Mouse (Mus musculus): ENCODE results near the gene Sprr2b. TPM values are rescaled to one million over a fixed set of nuclear protein-coding genes. Genes with fewer than 3 reads are reported as not detected.

Gene Sprr2b
- polyA plus RNA-seq, 1 experiment: not detected

- no peaks in the 10 kb centered on the region for H3K36me3 ChIP-seq (ENCODE audit: control insufficient read depth, insufficient read depth, low read length)
- H3K27ac ChIP-seq (ENCODE audit: insufficient read depth, low read length): no peak overlapping the region
- H3K4me3 ChIP-seq (ENCODE audit: extremely low read depth, insufficient read depth, insufficient read length): no peak overlapping the region
- DNase-seq (ENCODE audit: low read depth in 1 of 2, low spot score in 2 of 2): no peak
- no peaks in the 10 kb centered on the region for H3K27me3 ChIP-seq (ENCODE audit: control insufficient read depth, insufficient read depth, low read length)
- H3K4me1 ChIP-seq (ENCODE audit: control insufficient read depth, insufficient read depth, insufficient read length): no peaks in the 10 kb centered on the region
- 86% methylated on average over 1 of the region's 1 CpGs for WGBS
- TF ChIP-seq CTCF (IDR thresholded peaks at IDR 0.05; ENCODE audit: extremely low read depth, insufficient read depth, insufficient read length, insufficient replicate concordance): no peak
- TF ChIP-seq POLR2A (IDR thresholded peaks at IDR 0.05; ENCODE audit: low read depth, low read length): no peak
Observed at GRCm38 (mm10) chr3:92307406-92307805, 9.0 kb upstream of the Sprr2b start.

GRCm38 (mm10) chr3:92317384-92317783, 964 bp downstream of the Sprr2b start:
- Histone ChIP-seq H3K27me3 (ENCODE audit: control insufficient read depth, insufficient read depth, low read length) (no peaks in the 10 kb centered on the region), H3K4me3 (ENCODE audit: extremely low read depth, insufficient read depth, insufficient read length) (no peak overlapping the region), H3K27ac (ENCODE audit: insufficient read depth, low read length) (no peak overlapping the region), H3K4me1 (ENCODE audit: control insufficient read depth, insufficient read depth, insufficient read length) (no peaks in the 10 kb centered on the region), H3K36me3 (ENCODE audit: control insufficient read depth, insufficient read depth, low read length) (no peaks in the 10 kb centered on the region)
- no peak for TF ChIP-seq POLR2A (IDR thresholded peaks at IDR 0.05; ENCODE audit: low read depth, low read length)
- TF ChIP-seq CTCF (IDR thresholded peaks at IDR 0.05; ENCODE audit: extremely low read depth, insufficient read depth, insufficient read length, insufficient replicate concordance): no peak
- 79% methylated on average over 2 of the region's 2 CpGs for WGBS
- no peak for DNase-seq (ENCODE audit: low read depth in 1 of 2, low spot score in 2 of 2)

GRCm38 (mm10) chr3:92336278-92336677, 19.9 kb downstream of the Sprr2b start:
- 78% methylated on average over 1 of the region's 1 CpGs for WGBS
- Histone ChIP-seq H3K36me3 (ENCODE audit: control insufficient read depth, insufficient read depth, low read length) (no peaks in the 10 kb centered on the region), H3K4me3 (ENCODE audit: extremely low read depth, insufficient read depth, insufficient read length) (no peak overlapping the region), H3K4me1 (ENCODE audit: control insufficient read depth, insufficient read depth, insufficient read length) (no peaks in the 10 kb centered on the region), H3K27me3 (ENCODE audit: control insufficient read depth, insufficient read depth, low read length) (no peaks in the 10 kb centered on the region), H3K27ac (ENCODE audit: insufficient read depth, low read length) (no peak overlapping the region)
- TF ChIP-seq CTCF (IDR thresholded peaks at IDR 0.05; ENCODE audit: extremely low read depth, insufficient read depth, insufficient read length, insufficient replicate concordance) (no peak), POLR2A (IDR thresholded peaks at IDR 0.05; ENCODE audit: low read depth, low read length) (no peak)
- DNase-seq (ENCODE audit: low read depth in 1 of 2, low spot score in 2 of 2): no peak

GRCm38 (mm10) chr3:92338840-92339239, 22.4 kb downstream of the Sprr2b start, which contains the start of gene Sprr2d:
Sprr2d (plus strand) TSS chr3:92339140.
- Histone ChIP-seq H3K27ac (ENCODE audit: insufficient read depth, low read length) (no peak within 1 kb of the TSS), H3K4me3 (ENCODE audit: extremely low read depth, insufficient read depth, insufficient read length) (no peak within 1 kb of the TSS), H3K4me1 (ENCODE audit: control insufficient read depth, insufficient read depth, insufficient read length) (no peaks in the 10 kb centered on the region), H3K36me3 (ENCODE audit: control insufficient read depth, insufficient read depth, low read length) (no peaks in the 10 kb centered on the region), H3K27me3 (ENCODE audit: control insufficient read depth, insufficient read depth, low read length) (no peaks in the 10 kb centered on the region)
- no peak for TF ChIP-seq POLR2A (IDR thresholded peaks at IDR 0.05; ENCODE audit: low read depth, low read length)
- WGBS: 88% methylated on average over 5 of the region's 5 CpGs
- no peak for DNase-seq (ENCODE audit: low read depth in 1 of 2, low spot score in 2 of 2)

GRCm38 (mm10) chr3:92351843-92352242, 35.4 kb downstream of the Sprr2b start, which contains the start of gene Sprr2e:
Sprr2e (plus strand) TSS chr3:92352143.
- WGBS: 80% methylated on average over 2 of the region's 2 CpGs
- Histone ChIP-seq H3K4me3 (ENCODE audit: extremely low read depth, insufficient read depth, insufficient read length) (no peak within 1 kb of the TSS), H3K27me3 (ENCODE audit: control insufficient read depth, insufficient read depth, low read length) (no peaks in the 10 kb centered on the region), H3K4me1 (ENCODE audit: control insufficient read depth, insufficient read depth, insufficient read length) (no peaks in the 10 kb centered on the region), H3K36me3 (ENCODE audit: control insufficient read depth, insufficient read depth, low read length) (no peaks in the 10 kb centered on the region), H3K27ac (ENCODE audit: insufficient read depth, low read length) (no peak within 1 kb of the TSS)
- no peak for DNase-seq (ENCODE audit: low read depth in 1 of 2, low spot score in 2 of 2)
- TF ChIP-seq POLR2A (IDR thresholded peaks at IDR 0.05; ENCODE audit: low read depth, low read length) (no peak), CTCF (IDR thresholded peaks at IDR 0.05; ENCODE audit: extremely low read depth, insufficient read depth, insufficient read length, insufficient replicate concordance) (no peak)

- H3K4me1 ChIP-seq (ENCODE audit: control insufficient read depth, insufficient read depth, insufficient read length): no peaks in the 10 kb centered on the region
- H3K4me3 ChIP-seq (ENCODE audit: extremely low read depth, insufficient read depth, insufficient read length): no peak overlapping the region
- no peak for DNase-seq (ENCODE audit: low read depth in 1 of 2, low spot score in 2 of 2)
- H3K27me3 ChIP-seq (ENCODE audit: control insufficient read depth, insufficient read depth, low read length): no peaks in the 10 kb centered on the region
- no peak overlapping the region for H3K27ac ChIP-seq (ENCODE audit: insufficient read depth, low read length)
- no peak for TF ChIP-seq CTCF (IDR thresholded peaks at IDR 0.05; ENCODE audit: extremely low read depth, insufficient read depth, insufficient read length, insufficient replicate concordance)
- TF ChIP-seq POLR2A (IDR thresholded peaks at IDR 0.05; ENCODE audit: low read depth, low read length): no peak
- H3K36me3 ChIP-seq (ENCODE audit: control insufficient read depth, insufficient read depth, low read length): no peaks in the 10 kb centered on the region
Observed at GRCm38 (mm10) chr3:92361619-92362018, 45.2 kb downstream of the Sprr2b start.

- TF ChIP-seq CTCF (IDR thresholded peaks at IDR 0.05; ENCODE audit: extremely low read depth, insufficient read depth, insufficient read length, insufficient replicate concordance) (no peak), POLR2A (IDR thresholded peaks at IDR 0.05; ENCODE audit: low read depth, low read length) (no peak)
- Histone ChIP-seq H3K4me3 (ENCODE audit: extremely low read depth, insufficient read depth, insufficient read length) (no peak within 1 kb of the TSS), H3K27ac (ENCODE audit: insufficient read depth, low read length) (no peak within 1 kb of the TSS), H3K4me1 (ENCODE audit: control insufficient read depth, insufficient read depth, insufficient read length) (no peaks in the 10 kb centered on the region), H3K36me3 (ENCODE audit: control insufficient read depth, insufficient read depth, low read length) (no peaks in the 10 kb centered on the region), H3K27me3 (ENCODE audit: control insufficient read depth, insufficient read depth, low read length) (no peaks in the 10 kb centered on the region)
- 76% methylated on average over 3 of the region's 3 CpGs for WGBS
- DNase-seq (ENCODE audit: low read depth in 1 of 2, low spot score in 2 of 2): no peak
Observed at GRCm38 (mm10) chr3:92364887-92365286, 48.5 kb downstream of the Sprr2b start, which contains the start of gene Sprr2f. Sprr2f (plus strand) TSS chr3:92365187.

Other genes with a start within 250 kb of the Sprr2b start
- 0.07 and 0.09 TPM in 2 replicates for gene Lor, start 233.5 kb upstream of the Sprr2b start, polyA plus RNA-seq (2012; rRNA removed)
- not detected in 2 replicates for gene Prr9, start 192.7 kb upstream of the Sprr2b start, polyA plus RNA-seq (2012; rRNA removed)
- not detected in 2 replicates for gene Lelp1, start 173.9 kb upstream of the Sprr2b start, polyA plus RNA-seq (2012; rRNA removed)
- not detected in 2 replicates for gene Sprr2a1, start 100.8 kb upstream of the Sprr2b start, polyA plus RNA-seq (2012; rRNA removed)
- 1.1 and 1.3 TPM in 2 replicates for gene Sprr2a2, start 100.7 kb upstream of the Sprr2b start, polyA plus RNA-seq (2012; rRNA removed)
- not detected in 2 replicates for gene Sprr2a3, start 31.2 kb upstream of the Sprr2b start, polyA plus RNA-seq (2012; rRNA removed)
- not detected in 2 replicates for gene Sprr2d, start 22.5 kb downstream of the Sprr2b start, polyA plus RNA-seq (2012; rRNA removed)
- gene Sprr2e, start 35.5 kb downstream of the Sprr2b start, polyA plus RNA-seq (2012; rRNA removed): not detected in 2 replicates
- not detected in 2 replicates for gene Sprr2f, start 48.6 kb downstream of the Sprr2b start, polyA plus RNA-seq (2012; rRNA removed)
- not detected in 2 replicates for gene Sprr2h, start 69.1 kb downstream of the Sprr2b start, polyA plus RNA-seq (2012; rRNA removed)
- not detected in 2 replicates for gene Sprr2i, start 91.4 kb downstream of the Sprr2b start, polyA plus RNA-seq (2012; rRNA removed)
- gene Sprr2j-ps, start 101.5 kb downstream of the Sprr2b start, polyA plus RNA-seq (2012; rRNA removed): not detected in 2 replicates
- 3.5 and 6.0 TPM in 2 replicates for gene Gm9774, start 112.8 kb downstream of the Sprr2b start, polyA plus RNA-seq (2012; rRNA removed)
- not detected in 2 replicates for gene Sprr2k, start 116.0 kb downstream of the Sprr2b start, polyA plus RNA-seq (2012; rRNA removed)
- gene Sprr1b, start 122.2 kb downstream of the Sprr2b start, polyA plus RNA-seq (2012; rRNA removed): not detected in 2 replicates
- not detected in 2 replicates for gene Sprr3, start 142.1 kb downstream of the Sprr2b start, polyA plus RNA-seq (2012; rRNA removed)
- gene Sprr1a, start 169.3 kb downstream of the Sprr2b start, polyA plus RNA-seq (2012; rRNA removed): 0.15 TPM in 1 of 2 replicates, not detected in the other
- gene Sprr4, start 183.9 kb downstream of the Sprr2b start, polyA plus RNA-seq (2012; rRNA removed): not detected in 2 replicates
- not detected in 2 replicates for gene 2310046K23Rik, start 217.9 kb downstream of the Sprr2b start, polyA plus RNA-seq (2012; rRNA removed)

Data from spleen, adult 2 months (tissue).